Mouse (Mus musculus) cerebral cortex, adult 2 months (tissue): ENCODE measurements around the gene Sptbn1.

Experiments
- WGBS: fragments of 180-500 bp; shearing (Covaris S2); methylation state at CpG from one replicate; pipeline ENCODE4 v1.1.7; 2018; 5-methylcytosine and 5-hydroxymethylcytosine counted together

Gene Sptbn1

DNA sequence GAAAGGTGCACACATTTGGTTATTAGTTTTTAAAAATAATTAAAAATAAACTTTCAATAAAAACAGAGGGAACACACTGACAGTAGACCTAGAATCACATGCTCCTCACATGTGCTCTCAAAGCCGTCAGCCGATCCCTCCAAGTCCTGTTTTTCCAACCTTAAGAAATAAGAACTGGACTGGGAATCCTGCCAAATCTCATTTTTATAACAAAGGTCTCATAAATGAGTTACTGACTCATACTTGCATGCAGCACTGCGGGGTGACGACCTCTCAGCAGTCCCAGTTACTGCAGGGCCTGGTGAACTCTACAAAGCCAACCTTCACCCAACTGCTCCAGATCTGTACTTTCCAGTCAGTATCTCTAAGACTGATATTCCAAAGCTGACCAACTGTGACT is 58.5 kb downstream of the Sptbn1 start:
- 32% methylated on average over 4 of the region's 4 CpGs for WGBS

- WGBS = 10% methylated on average over 34 of the region's 34 CpGs
Observed at GRCm38 (mm10) chr11:30198091-30198675, 69.8 kb downstream of the Sptbn1 start.

- WGBS = 28% methylated on average over 21 of the region's 21 CpGs
Observed at GRCm38 (mm10) chr11:30197564-30198090, 70.3 kb downstream of the Sptbn1 start.

- 50% methylated on average over 4 of the region's 4 CpGs for WGBS
Observed at GRCm38 (mm10) chr11:30196368-30197070, 71.5 kb downstream of the Sptbn1 start.

- WGBS = 62% methylated on average over 3 of the region's 3 CpGs
Observed at GRCm38 (mm10) chr11:30195756-30196155, 72.2 kb downstream of the Sptbn1 start.

GRCm38 (mm10) chr11:30194800-30195199 is 73.2 kb downstream of the Sptbn1 start:
- 86% methylated on average over 1 of the region's 1 CpGs for WGBS

GRCm38 (mm10) chr11:30190959-30191358 is 77.0 kb downstream of the Sptbn1 start:
- WGBS = 78% methylated on average over 4 of the region's 4 CpGs

DNA sequence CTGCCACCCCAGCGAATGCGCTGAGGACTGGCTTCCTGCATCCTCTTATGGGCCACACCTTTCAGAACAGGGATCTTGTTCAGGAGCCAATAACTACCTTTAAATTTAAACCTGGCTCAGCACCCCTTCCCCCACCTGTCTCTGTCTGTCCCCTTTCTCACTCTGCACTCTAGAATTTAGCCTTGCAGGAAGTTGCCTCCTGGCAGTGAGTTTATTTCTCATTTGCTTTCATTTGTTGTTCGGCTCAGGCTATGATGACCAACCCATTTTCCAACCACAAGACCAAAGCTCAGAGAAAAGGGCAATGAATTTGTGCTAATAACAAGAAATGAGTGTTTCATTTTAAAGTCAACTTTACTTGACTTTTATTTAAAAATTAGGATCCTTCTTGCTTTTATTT is 77.9 kb downstream of the Sptbn1 start:
- 81% methylated on average over 3 of the region's 3 CpGs for WGBS

GRCm38 (mm10) chr11:30186902-30187470 is 81.0 kb downstream of the Sptbn1 start:
- WGBS = 56% methylated on average over 4 of the region's 4 CpGs

DNA sequence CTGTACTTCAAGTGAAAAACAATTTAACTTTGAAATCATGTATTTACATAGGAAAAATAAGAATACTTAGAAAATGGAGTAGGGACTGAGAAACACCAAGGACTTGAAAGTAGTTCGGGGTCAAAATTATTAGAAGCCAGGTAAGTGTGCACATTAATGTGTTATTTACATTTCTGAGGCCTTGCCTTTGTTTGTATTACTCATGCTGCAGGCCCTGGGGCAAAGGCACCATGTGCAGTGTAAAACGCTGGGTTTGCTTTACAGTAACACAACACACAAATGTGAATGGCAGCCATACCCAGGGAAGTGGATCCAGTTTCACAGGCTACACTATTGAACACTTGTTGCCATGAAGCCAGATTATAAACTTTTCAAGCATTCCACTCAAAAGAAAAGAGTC is 83.4 kb downstream of the Sptbn1 start:
- 69% methylated on average over 2 of the region's 2 CpGs for WGBS

DNA sequence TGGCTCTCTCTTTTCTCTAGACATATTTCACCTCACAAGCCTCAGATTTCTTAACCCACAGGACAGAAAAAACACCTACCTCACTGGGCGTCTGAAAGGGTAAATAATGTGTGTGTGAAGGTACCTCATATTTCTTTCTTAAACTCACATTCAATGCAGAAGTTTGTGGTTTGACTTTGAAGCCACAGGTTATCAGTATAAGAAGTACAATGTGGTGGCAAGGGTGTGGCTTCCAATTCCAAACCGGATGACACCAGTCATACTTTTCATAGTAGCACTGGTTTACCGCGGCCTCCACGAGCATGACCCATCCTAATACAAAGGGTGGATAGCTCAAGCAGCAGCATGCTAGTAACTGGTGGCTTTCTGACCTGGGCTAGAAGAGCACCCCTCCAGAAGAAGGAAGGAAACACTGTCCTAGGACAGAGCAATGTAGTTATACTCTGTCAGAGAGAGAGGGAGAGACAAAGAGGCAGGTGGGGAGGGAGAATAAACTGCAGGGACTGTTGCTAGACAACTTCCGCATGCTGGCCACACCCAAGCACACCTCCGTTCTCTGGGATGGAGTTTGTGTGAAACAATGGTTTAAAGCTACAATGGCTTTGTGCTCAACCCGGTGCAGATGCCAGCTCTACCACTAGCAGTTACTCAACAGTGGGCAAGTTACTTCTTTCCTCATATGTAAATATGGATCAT is 85.1 kb downstream of the Sptbn1 start:
- 72% methylated on average over 8 of the region's 8 CpGs for WGBS

DNA sequence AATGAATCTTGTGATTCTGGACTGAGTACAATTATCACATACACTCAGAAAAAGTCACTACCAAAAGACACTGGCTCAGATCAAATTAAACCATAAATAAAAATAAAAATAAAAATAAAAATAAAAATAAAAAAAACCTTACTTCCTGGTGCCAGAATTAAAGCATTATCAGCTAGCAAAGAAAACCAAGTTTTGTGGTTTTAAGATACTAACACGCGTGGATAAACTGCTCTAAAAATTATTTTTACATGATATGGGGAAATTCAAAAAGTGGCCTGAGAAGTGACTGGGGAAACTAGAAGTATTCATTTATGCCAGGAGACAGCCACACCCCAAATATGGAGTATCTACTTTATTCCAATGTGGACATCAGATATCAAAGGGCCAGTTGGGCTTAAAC is 89.8 kb downstream of the Sptbn1 start:
- WGBS = 82% methylated on average over 2 of the region's 2 CpGs

DNA sequence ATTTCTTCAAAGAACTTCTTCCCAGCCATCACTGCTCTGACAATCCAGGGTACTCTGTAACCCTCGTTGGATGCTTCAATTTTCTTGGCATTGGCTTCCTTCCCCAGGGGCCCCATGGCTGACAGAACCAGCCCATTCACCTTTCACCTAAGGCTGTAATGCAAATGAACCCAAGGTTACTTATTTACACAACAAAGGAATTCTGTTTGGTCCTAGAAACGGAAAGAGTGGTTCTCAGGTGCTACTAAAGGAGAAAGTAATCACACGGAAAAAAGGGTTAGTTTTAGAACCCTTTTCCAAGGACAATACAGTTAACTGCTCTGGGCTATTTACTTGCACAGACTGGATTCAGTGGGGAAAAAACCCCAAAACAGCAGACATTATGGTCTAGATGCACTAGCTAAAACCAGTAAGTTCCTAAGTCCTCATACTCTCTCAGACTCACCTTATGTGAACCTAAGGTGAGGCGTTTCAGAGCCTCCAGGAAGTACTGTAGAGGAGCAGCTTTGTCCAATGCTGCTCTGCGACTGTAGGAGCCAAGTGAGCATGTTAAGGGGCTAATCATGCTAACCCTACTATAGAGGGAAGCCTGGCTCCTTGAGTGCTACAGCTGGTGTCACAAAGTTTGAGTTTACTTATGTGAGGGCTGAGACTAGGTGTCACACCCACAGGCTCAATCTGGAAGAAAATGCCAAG is 90.7 kb downstream of the Sptbn1 start:
- 46% methylated on average over 5 of the region's 5 CpGs for WGBS

DNA sequence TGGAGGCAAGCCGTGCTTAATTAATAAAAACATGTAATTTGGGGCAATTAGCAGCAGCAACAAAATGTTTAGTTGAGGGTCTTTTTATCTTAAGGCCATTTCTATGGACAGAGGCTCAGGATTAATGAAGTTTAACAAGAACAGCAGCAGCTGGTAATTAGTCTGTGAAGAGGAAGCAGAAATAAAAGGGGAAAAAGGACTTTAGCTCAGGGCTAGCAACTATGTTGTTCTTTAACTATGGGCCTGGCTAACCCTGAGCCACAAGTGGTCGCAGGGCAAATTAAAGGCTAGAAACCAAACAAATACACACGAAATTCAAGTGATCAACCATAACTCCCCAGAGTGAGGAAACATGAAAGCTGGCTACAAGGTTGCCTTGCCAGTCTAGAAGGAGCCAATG is 91.9 kb downstream of the Sptbn1 start:
- 26% methylated on average over 3 of the region's 3 CpGs for WGBS

DNA sequence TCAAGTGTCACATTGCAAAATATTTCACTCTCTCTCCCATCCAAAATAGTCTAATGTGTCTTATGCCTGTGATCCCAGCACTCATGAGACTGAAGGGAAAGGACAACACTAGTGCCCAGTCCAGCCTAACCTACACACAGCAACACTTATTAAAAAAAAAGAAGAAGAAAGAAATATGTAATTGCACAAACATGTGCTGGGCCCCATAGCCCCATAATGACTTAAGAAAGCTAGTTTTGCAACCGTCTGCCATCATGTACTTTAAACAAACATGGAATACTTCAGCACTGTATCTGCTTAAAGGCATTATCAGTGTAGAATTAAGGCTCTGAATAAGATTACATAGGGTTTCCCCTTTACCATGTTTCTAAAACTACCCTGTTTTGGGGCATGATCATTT is 92.4 kb downstream of the Sptbn1 start:
- 68% methylated on average over 1 of the region's 1 CpGs for WGBS

GRCm38 (mm10) chr11:30171586-30172178 is 96.3 kb downstream of the Sptbn1 start:
- WGBS = 87% methylated on average over 4 of the region's 4 CpGs

- 80% methylated on average over 5 of the region's 5 CpGs for WGBS
Observed at GRCm38 (mm10) chr11:30171184-30171583, 96.8 kb downstream of the Sptbn1 start.

DNA sequence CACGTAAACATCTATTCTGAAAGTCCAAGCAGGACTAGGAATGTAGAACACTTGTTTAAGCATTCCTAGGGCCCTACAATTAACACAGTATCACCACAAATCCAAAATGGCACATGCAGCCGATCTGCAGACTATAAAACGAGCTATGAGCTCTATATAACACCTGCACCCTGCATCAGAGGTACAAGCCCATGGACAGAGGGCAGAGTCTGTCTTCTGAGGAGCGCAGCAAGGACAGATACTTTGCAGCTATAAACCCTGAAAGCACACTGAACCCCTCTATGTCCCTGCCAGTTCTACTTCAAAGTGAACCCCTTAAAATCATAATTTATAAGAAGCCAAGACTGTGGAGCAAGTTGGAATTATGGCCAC is 101.4 kb downstream of the Sptbn1 start:
- WGBS = 57% methylated on average over 4 of the region's 4 CpGs

DNA sequence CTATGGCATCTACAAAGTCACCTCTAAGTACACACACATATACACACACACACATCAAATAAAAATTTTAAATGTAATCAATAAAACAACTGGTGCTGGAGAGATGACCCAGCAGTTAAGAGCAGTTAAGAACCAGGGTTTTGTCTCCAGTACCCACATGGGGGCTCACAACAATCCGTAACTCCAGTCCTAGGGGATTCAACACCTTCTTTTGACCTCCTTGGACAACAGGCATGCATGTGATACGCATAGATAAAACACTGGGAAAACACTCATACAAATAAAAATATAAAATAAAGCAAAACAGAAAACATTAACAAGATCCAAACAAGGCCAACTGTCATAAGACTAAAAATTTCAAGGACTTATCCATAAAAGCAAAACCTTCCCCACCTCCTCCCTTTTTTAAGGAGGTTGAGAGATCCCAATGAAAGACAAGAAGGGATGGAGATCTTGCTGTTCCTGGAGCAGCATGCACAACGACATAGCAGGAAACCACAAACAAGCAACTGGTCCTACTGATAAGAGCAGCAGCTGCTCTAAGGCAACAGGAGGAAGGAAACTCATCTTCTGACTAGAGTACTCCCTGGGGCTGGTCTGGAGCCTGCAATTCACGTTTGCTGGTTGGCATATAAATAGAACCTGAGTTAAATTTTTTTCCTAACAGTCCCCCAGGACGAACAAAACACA is 102.0 kb downstream of the Sptbn1 start:
- 38% methylated on average over 5 of the region's 5 CpGs for WGBS

DNA sequence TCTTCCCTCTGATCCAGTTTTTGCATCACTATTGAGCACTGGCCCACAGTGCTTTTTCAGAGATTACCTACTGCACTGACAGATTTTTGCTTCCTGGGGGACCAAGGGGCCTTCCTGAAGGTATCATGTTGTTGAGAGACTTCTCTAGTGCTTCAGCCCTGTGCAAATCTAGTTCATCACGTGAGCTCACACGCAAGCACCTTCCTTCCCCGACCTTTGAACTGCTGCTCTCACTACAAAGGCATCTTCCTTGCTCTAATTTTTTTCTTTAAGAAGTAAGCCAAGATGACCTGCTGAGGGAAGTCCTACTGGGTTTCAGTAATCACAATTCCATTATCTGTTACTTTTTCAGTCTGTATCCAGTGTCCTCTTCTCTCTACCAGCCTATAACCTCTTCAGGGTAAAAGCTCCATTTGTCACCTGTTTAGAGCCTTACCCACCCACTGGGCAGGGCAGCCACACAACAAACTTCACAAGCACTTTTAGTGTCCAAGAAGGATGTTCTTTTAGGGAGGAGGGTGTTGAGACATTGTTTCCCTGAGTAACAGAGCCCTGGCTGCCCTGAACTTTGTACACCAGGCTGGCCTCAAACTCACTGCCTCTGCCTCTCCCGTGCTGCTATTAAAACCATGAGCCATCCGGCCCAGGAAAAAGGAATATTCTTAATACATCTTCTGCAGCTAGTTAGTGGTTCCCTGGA is 103.3 kb downstream of the Sptbn1 start:
- whole genome bisulfite sequencing = 61% methylated on average over 5 of the region's 5 CpGs
